Mouse (Mus musculus): ENCODE results near the gene Hmcn1. TPM values are rescaled to one million over a fixed set of nuclear protein-coding genes. Genes with fewer than 3 reads are reported as not detected.
A peak's percentile ranks its signal among the peaks of the same experiment; 100 is the strongest.

Gene Hmcn1
- polyA plus RNA-seq, 1 experiment from 2014 or later: 20.9 TPM

DNA sequence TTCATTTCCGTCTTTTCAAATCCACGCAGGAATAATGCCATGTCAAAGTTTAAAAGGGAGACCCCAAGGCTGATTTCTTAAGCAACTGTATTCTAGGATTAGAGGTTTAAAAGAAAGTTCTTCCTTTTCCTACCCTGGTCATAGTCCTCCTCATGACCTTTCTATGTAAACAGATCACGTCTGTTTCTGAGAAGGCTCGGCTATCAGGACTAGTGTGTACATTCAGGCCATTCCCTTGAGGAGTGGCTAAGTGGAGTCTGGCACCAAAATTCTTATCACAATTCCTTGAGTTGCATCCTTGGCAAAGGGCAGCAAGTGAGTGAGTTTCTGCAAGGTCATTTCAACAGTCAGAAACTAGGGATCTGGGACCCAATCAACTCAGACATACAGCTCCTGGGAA is 56.4 kb downstream of the Hmcn1 start:
- no peak overlapping the region for H3K27ac ChIP-seq (ENCODE audit: poor library complexity, severe bottlenecking)
- H3K27me3 ChIP-seq (replicated peaks): no peaks in the 10 kb centered on the region
- H3K4me2 ChIP-seq: no peak overlapping the region
- peaks cover 22% of the 10 kb centered on the region for H3K4me1 ChIP-seq (replicated peaks)
- no peak overlapping the region for H3K4me3 ChIP-seq
- no peaks in the 10 kb centered on the region for H3K36me3 ChIP-seq
- no peak for ATAC-seq (ENCODE audit: insufficient number of reproducible peaks, low FRiP score)
- no peaks in the 10 kb centered on the region for H3K9me3 ChIP-seq (replicated peaks)
- 46% methylated on average over 4 of the region's 4 CpGs for WGBS
- H3K9ac ChIP-seq: no peak overlapping the region

DNA sequence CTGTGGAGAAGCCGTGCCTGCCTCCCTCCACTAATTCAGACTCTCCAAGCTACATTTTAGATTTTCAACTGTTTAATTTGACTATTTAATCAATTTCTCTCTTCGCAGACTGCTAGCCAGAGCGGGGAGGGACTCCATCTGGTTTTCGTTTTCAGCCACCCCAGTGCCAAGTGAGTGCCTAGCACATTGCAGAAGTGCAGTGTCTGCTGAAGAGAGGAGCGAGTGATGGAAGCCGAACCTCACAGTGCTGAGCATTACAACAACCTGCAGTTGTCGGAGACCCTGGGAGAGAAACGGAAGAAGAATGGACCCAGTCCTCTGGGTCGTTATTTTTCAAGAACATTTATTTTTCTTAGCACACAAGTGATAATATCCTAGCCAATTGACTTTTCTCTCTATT is 59.6 kb downstream of the Hmcn1 start:
- H3K9ac ChIP-seq: 0 out of 2 replicates have a peak overlapping the region, but pooled peaks have one; percentile 12
- 28% methylated on average over 9 of the region's 9 CpGs for WGBS

DNA sequence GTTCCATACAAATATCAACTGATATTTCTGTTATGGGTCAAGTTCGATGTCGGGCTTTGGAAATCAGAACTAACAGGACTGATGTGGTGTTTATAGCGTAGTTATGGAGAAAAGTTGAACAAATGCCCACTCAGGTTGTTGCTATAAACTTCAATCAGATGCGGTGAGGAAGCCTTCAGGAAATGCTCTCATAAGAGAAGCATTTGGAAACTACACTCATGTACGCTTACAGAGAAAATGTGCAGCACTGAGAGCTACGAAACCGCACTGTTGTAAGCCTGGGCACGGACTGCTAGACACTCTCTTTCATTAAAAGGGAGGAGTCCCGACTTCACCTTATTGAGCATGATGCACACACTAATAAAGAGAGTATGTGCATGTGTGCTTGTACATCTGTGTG is 72.4 kb downstream of the Hmcn1 start:
- no peaks in the 10 kb centered on the region for H3K27me3 ChIP-seq (replicated peaks)
- H3K27ac ChIP-seq (ENCODE audit: poor library complexity, severe bottlenecking): no peak overlapping the region
- H3K4me3 ChIP-seq: no peak overlapping the region
- peaks cover 10% of the 10 kb centered on the region for H3K4me1 ChIP-seq (replicated peaks)
- H3K4me2 ChIP-seq: no peak overlapping the region
- no peaks in the 10 kb centered on the region for H3K36me3 ChIP-seq
- ATAC-seq (ENCODE audit: insufficient number of reproducible peaks, low FRiP score): no peak
- H3K9ac ChIP-seq: no peak overlapping the region
- no peaks in the 10 kb centered on the region for H3K9me3 ChIP-seq (replicated peaks)
- WGBS: 69% methylated on average over 9 of the region's 9 CpGs

More for the DNA sequence above, 59.6 kb downstream of the Hmcn1 start:
- Histone ChIP-seq H3K4me1 (replicated peaks) (peaks cover 23% of the 10 kb centered on the region), H3K9me3 (replicated peaks) (no peaks in the 10 kb centered on the region), H3K27me3 (replicated peaks) (no peaks in the 10 kb centered on the region), H3K36me3 (no peaks in the 10 kb centered on the region), H3K27ac (ENCODE audit: poor library complexity, severe bottlenecking) (peak overlapping the region; percentile 21; the same call in 1 of the 2 replicates), H3K4me3 (no peak overlapping the region), H3K4me2 (peak overlapping the region; percentile 46)
- ATAC-seq (ENCODE audit: insufficient number of reproducible peaks, low FRiP score): no peak

DNA sequence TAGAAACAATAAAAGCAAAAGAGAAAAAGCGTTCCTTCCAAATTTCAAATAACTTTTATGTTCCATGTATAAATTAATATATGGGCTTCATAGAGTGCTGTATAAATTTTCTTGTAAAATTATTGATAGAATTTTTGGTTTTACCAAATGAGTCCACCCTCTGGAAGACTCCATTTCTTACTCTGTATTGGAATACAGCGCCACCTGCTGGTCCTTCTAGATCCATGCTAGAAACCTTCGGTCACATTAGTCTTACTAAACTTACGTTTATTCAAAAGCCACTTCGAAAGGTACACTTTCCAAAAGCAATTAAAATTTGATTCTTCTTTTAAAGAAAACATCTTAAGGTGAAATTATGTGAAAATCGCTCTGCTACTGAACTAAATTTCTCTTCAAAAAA is 73.0 kb downstream of the Hmcn1 start:
- Histone ChIP-seq H3K9me3 (replicated peaks) (no peaks in the 10 kb centered on the region), H3K4me1 (replicated peaks) (peaks cover 10% of the 10 kb centered on the region), H3K4me2 (no peak overlapping the region), H3K36me3 (no peaks in the 10 kb centered on the region), H3K4me3 (no peak overlapping the region), H3K27ac (ENCODE audit: poor library complexity, severe bottlenecking) (no peak overlapping the region), H3K27me3 (replicated peaks) (no peaks in the 10 kb centered on the region), H3K9ac (no peak overlapping the region)
- ATAC-seq (ENCODE audit: insufficient number of reproducible peaks, low FRiP score): no peak
- WGBS: 47% methylated on average over 6 of the region's 6 CpGs

DNA sequence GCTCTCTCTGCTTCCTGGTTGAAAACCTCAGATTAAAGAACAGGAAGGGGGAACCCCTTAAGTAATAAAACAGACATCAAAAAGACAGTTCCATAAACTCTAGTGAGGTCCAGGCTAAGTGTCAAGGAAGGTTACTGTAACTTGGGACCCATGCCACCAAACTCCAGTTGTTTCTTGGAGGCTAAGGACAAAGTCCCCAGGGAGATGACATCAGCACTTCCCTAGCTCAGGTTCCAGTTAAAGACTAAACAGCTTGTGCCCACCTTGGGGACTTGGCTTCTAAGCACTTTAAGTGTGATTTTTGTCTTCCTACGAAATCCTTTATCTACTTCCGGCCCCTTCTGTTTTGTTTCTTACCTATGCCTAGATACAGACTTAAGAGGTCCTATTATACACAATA is 78.3 kb downstream of the Hmcn1 start:
- no peak for ATAC-seq (ENCODE audit: insufficient number of reproducible peaks, low FRiP score)
- Histone ChIP-seq H3K36me3 (no peaks in the 10 kb centered on the region), H3K4me2 (no peak overlapping the region), H3K9ac (no peak overlapping the region), H3K4me3 (no peak overlapping the region), H3K4me1 (replicated peaks) (peaks cover 17% of the 10 kb centered on the region), H3K27me3 (replicated peaks) (no peaks in the 10 kb centered on the region), H3K9me3 (replicated peaks) (no peaks in the 10 kb centered on the region), H3K27ac (ENCODE audit: poor library complexity, severe bottlenecking) (no peak overlapping the region)
- WGBS: 41% methylated on average over 2 of the region's 2 CpGs

DNA sequence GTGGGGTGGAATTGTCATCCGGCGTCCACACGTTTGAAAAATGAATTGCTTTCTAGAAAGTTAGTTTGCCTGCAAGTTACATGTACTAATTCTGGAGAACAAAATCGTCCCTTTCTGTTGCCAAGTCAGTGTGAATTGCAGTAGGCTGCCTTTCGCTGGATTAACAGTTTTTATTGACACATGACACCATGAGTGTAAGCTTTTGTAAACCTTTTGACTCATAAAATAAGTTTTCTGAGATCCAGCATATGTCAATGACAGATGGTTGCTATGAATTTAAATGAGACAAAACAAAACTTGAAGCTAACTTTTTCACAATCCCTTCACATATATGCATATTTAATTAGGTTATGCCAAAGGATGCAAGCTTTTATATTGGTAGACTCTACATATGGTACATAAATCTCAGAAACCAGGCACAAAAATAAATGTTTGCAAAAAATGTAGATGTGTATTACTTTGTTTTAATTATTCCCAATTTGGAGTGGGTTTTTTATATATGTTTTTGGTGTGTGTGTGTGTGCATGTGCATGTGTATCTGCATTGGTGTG is 79.6 kb downstream of the Hmcn1 start:
- H3K4me2 ChIP-seq: no peak overlapping the region
- H3K27me3 ChIP-seq (replicated peaks): no peaks in the 10 kb centered on the region
- no peak overlapping the region for H3K4me3 ChIP-seq
- peaks cover 17% of the 10 kb centered on the region for H3K4me1 ChIP-seq (replicated peaks)
- H3K9me3 ChIP-seq (replicated peaks): no peaks in the 10 kb centered on the region
- WGBS: 81% methylated on average over 5 of the region's 5 CpGs
- H3K36me3 ChIP-seq: no peaks in the 10 kb centered on the region
- ATAC-seq (ENCODE audit: insufficient number of reproducible peaks, low FRiP score): no peak
- H3K27ac ChIP-seq (ENCODE audit: poor library complexity, severe bottlenecking): no peak overlapping the region
- H3K9ac ChIP-seq: no peak overlapping the region

DNA sequence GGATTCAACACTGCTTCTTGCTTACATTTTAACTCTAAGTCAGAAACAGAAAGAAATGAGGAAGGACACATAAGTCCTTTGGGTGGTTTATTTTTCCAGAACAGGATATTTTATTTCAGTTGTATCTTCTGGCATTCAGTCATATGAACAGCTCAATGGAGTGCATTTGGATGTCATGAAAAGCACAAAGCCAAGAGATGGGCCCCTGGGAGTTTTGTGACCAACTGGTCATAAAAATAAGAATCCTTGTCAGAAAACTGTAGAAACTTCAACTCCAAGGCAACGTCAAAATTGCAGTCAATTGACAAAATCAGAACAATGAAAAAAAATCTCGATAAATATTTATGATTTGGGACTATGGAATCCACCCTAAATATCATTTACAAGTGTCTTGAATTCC is 83.6 kb downstream of the Hmcn1 start:
- Histone ChIP-seq H3K9me3 (replicated peaks) (no peaks in the 10 kb centered on the region), H3K4me3 (no peak overlapping the region), H3K36me3 (no peaks in the 10 kb centered on the region), H3K9ac (no peak overlapping the region), H3K4me1 (replicated peaks) (no peaks in the 10 kb centered on the region; the same call in 1 of the 2 replicates), H3K4me2 (no peak overlapping the region), H3K27ac (ENCODE audit: poor library complexity, severe bottlenecking) (no peak overlapping the region), H3K27me3 (replicated peaks) (no peaks in the 10 kb centered on the region)
- no peak for ATAC-seq (ENCODE audit: insufficient number of reproducible peaks, low FRiP score)
- 80% methylated on average over 2 of the region's 2 CpGs for WGBS

DNA sequence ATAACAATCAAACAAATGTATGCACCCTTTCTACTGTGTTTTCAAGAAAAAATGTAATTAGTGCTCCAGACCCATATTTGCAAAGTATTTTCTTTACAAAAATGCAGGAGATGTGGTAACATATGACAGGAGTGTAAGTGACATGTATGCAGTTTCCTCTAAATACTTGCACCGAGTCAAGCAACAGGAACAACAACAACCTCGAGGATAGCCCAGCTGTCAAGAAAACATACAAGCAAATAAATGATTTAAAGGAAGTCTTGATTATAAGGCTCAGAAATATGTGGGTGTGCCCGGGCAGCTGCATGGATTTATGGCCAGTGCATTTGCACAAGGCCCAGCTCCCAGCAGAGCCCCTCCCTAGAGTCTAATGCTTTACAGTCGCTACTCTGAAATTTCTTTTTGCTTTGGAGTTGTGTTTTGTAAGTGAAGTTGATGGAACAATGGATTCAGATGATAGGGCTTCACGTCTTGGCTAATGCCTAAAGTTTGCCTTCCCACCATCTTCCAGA is 99.5 kb downstream of the Hmcn1 start:
- 72% methylated on average over 5 of the region's 5 CpGs for WGBS
- no peak overlapping the region for H3K4me3 ChIP-seq
- no peaks in the 10 kb centered on the region; the same call in 1 of the 2 replicates for H3K36me3 ChIP-seq
- H3K4me1 ChIP-seq (replicated peaks): peaks cover 12% of the 10 kb centered on the region
- H3K27ac ChIP-seq (ENCODE audit: poor library complexity, severe bottlenecking): no peak overlapping the region
- no peaks in the 10 kb centered on the region for H3K27me3 ChIP-seq (replicated peaks)
- H3K9ac ChIP-seq: no peak overlapping the region
- no peak for ATAC-seq (ENCODE audit: insufficient number of reproducible peaks, low FRiP score)
- no peak overlapping the region for H3K4me2 ChIP-seq
- H3K9me3 ChIP-seq (replicated peaks): no peaks in the 10 kb centered on the region

DNA sequence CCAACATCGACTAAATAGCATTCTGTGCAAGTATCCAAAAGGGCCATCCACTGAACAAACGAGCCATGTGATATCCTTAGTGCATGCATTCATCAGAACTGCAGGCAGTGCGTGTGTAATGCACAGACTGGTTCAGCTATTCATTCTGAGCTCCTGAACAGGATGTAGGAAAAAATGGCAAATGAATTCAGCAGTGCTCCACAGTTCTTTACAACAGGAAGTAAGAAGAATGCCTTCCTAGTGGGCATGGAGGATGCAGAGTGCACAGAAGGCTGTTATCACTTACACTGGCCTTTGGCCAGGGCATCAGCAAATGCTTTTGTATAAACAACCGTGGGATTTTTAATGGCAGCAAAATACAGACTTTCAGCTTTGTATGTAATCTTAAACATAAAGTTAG is 103.2 kb downstream of the Hmcn1 start:
- no peak; the same call in 1 of the 2 replicates for ATAC-seq (ENCODE audit: insufficient number of reproducible peaks, low FRiP score)
- no peaks in the 10 kb centered on the region; the same call in 1 of the 2 replicates for H3K36me3 ChIP-seq
- no peaks in the 10 kb centered on the region for H3K27me3 ChIP-seq (replicated peaks)
- no peak overlapping the region for H3K4me3 ChIP-seq
- no peak overlapping the region for H3K4me2 ChIP-seq
- 60% methylated on average over 4 of the region's 4 CpGs for WGBS
- H3K9me3 ChIP-seq (replicated peaks): no peaks in the 10 kb centered on the region
- H3K27ac ChIP-seq (ENCODE audit: poor library complexity, severe bottlenecking): peak overlapping the region; percentile 43; the same call in 1 of the 2 replicates
- H3K4me1 ChIP-seq (replicated peaks): 0 out of 2 replicates have a peak, but pooled peaks cover 4% of the 10 kb centered on the region
- no peak overlapping the region for H3K9ac ChIP-seq

DNA sequence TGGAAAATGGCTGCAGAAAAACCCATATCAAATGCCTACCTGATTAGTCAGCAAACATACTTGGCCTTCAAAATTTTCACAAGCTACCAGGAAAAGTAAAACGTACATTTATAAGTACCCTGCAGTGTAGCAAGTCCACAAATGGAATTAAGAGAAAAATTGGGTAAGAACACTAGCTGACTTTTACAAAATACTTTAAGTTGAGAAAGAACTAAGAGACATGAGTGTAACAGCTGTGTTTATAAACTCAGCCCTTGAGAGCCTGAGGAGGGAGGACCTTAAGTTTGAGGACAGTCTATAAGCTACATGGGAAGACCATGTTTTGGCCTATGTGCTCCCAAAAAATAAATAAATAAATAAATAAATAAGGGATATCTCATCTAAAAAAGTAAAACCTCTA is 107.0 kb downstream of the Hmcn1 start:
- Histone ChIP-seq H3K27me3 (replicated peaks) (no peaks in the 10 kb centered on the region), H3K36me3 (no peaks in the 10 kb centered on the region), H3K9me3 (replicated peaks) (no peaks in the 10 kb centered on the region), H3K9ac (no peak overlapping the region), H3K4me2 (no peak overlapping the region), H3K4me1 (replicated peaks) (0 out of 2 replicates have a peak, but pooled peaks cover 4% of the 10 kb centered on the region), H3K4me3 (no peak overlapping the region), H3K27ac (ENCODE audit: poor library complexity, severe bottlenecking) (no peak overlapping the region)
- ATAC-seq (ENCODE audit: insufficient number of reproducible peaks, low FRiP score): no peak
- WGBS: 78% methylated on average over 1 of the region's 1 CpGs

DNA sequence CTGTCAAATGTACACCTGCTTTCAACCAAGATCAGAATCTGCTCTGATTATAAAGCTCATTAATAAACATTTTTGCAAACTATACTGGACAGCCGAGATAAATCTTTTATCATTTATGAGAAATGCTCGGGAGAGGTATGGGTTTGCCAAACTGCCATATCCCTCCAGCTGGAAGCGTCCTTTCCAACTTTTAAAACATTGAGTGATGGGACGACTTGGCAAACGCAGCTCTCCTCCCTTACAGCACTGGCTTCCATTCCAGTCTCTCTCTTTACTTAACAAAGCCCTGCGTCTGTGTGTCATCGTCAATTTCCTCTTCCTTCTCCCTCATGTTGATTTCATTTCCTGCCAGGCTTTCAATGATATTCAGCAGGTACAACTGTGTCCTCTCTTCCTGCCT is 114.8 kb downstream of the Hmcn1 start:
- no peak for ATAC-seq (ENCODE audit: insufficient number of reproducible peaks, low FRiP score)
- no peaks in the 10 kb centered on the region for H3K36me3 ChIP-seq
- H3K4me3 ChIP-seq: no peak overlapping the region
- peaks cover 16% of the 10 kb centered on the region for H3K4me1 ChIP-seq (replicated peaks)
- H3K9me3 ChIP-seq (replicated peaks): no peaks in the 10 kb centered on the region
- no peak overlapping the region for H3K9ac ChIP-seq
- WGBS: 59% methylated on average over 7 of the region's 7 CpGs
- H3K27me3 ChIP-seq (replicated peaks): no peaks in the 10 kb centered on the region
- peak overlapping the region; percentile 35; the same call in 1 of the 2 replicates for H3K27ac ChIP-seq (ENCODE audit: poor library complexity, severe bottlenecking)
- H3K4me2 ChIP-seq: no peak overlapping the region

DNA sequence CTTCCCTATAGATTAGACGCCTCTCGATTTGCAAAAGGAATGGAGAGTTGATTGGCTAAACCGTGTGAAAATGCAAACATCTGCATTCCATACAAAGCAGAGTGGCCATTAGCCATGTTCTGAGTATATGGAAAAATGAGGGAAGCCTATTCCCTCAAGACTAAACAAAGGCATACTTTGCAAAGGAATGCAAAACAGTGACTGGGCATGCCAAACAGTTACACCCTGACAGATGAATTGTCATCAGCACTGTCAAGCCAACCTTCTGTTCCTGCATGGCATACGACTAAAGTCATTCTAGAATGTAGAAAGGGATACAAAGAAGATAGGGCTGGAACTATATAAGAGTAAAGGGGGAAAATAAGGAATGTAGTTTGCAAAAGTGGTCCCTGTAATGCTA is 115.3 kb downstream of the Hmcn1 start:
- Histone ChIP-seq H3K4me3 (no peak overlapping the region), H3K9me3 (replicated peaks) (no peaks in the 10 kb centered on the region), H3K4me2 (no peak overlapping the region), H3K27ac (ENCODE audit: poor library complexity, severe bottlenecking) (peak overlapping the region; percentile 43; the same call in 1 of the 2 replicates), H3K4me1 (replicated peaks) (peaks cover 20% of the 10 kb centered on the region), H3K27me3 (replicated peaks) (no peaks in the 10 kb centered on the region), H3K36me3 (no peaks in the 10 kb centered on the region), H3K9ac (no peak overlapping the region)
- no peak for ATAC-seq (ENCODE audit: insufficient number of reproducible peaks, low FRiP score)
- WGBS: 49% methylated on average over 4 of the region's 4 CpGs
